Mouse (Mus musculus) erythroblast, embryonic 14.5 days (primary cell): ENCODE data around the gene Gopc.

Experiments used
- GATA1 ChIP-seq: IDR thresholded peaks from 2 replicates; pipeline ENCODE4 v1.6.1; 2012; ENCODE audit warnings: low read length, inconsistent platforms, mixed read lengths
- TAL1 ChIP-seq: IDR thresholded peaks from 3 replicates; pipeline ENCODE4 v1.6.1; 2012; ENCODE audit warnings: low read length, inconsistent platforms, mixed read lengths

GRCm38 (mm10) chr10:52387192-52387591 lies 5.3 kb upstream of the Gopc start:
- no peak for TF ChIP-seq GATA1
- TF ChIP-seq TAL1 = no peak
